Comparison of ENCODE assay signal across 8 mouse cellular contexts in genomic region chr2:84726716-84727115, GRCm38 (mm10). TPM values are rescaled to one million over a fixed set of nuclear protein-coding genes. Genes with fewer than 3 reads are reported as not detected.
DNase-seq lines count a peak whose midpoint lies in the region; ATAC-seq and TF ChIP-seq lines count a peak whose summit lies in the region.

No protein-coding gene starts in this region.

- TF ChIP-seq POLR2A in lung, adult 2 months (IDR thresholded peaks at IDR 0.05; ENCODE audit: borderline replicate concordance, extremely low read depth, low read depth, low read length): no peak

- ATAC-seq in embryonic facial prominence, embryonic 14.5 days (ENCODE audit: low read depth): no peak
- no peak for ATAC-seq in intestine, postnatal 0 days
- peak; percentile 0; the same call in 1 of the 2 replicates for ATAC-seq in neural tube, embryonic 15.5 days (ENCODE audit: low FRiP score)
- no peak for ATAC-seq in frontal cortex, adult (ENCODE audit: low TSS enrichment)
- no peak for ATAC-seq in inflammation-experienced regulatory T-cells, adult 6 months

- peak overlapping the region; percentile 63 for H3K4me2 ChIP-seq in embryonic facial prominence, embryonic 14.5 days (ENCODE audit: low read depth, low read length)
- peak overlapping the region; percentile 83 for H3K4me2 ChIP-seq in intestine, postnatal 0 days (replicated peaks; ENCODE audit: low read depth)
- H3K4me2 ChIP-seq in neural tube, embryonic 15.5 days: peak overlapping the region; percentile 82

- peaks cover 26% of the 10 kb centered on the region for H3K36me3 ChIP-seq in embryonic facial prominence, embryonic 14.5 days (ENCODE audit: control insufficient read depth, insufficient read depth, low read length)
- peaks cover 21% of the 10 kb centered on the region; the same call in 1 of the 2 replicates for H3K36me3 ChIP-seq in intestine, postnatal 0 days (ENCODE audit: control insufficient read depth, insufficient read depth)
- H3K36me3 ChIP-seq in neural tube, embryonic 15.5 days: peaks cover 18% of the 10 kb centered on the region

- H3K4me3 ChIP-seq in lung, adult 2 months (replicated peaks; ENCODE audit: extremely low read depth, low read depth, low read length): peak overlapping the region; percentile 45
- H3K4me3 ChIP-seq in embryonic facial prominence, embryonic 14.5 days (ENCODE audit: low read depth, low read length): peak overlapping the region; percentile 61
- peak overlapping the region; percentile 57 for H3K4me3 ChIP-seq in intestine, postnatal 0 days (ENCODE audit: low read depth, low read length)
- peak overlapping the region; percentile 61 for H3K4me3 ChIP-seq in neural tube, embryonic 15.5 days (replicated peaks)

- WGBS in lung, adult 2 months: 2% methylated on average over 9 of the region's 9 CpGs
- WGBS in embryonic facial prominence, embryonic 14.5 days: 2% methylated on average over 9 of the region's 9 CpGs
- WGBS in intestine, postnatal 0 days: 4% methylated on average over 9 of the region's 9 CpGs
- WGBS in neural tube, embryonic 15.5 days: 4% methylated on average over 9 of the region's 9 CpGs

- H3K27me3 ChIP-seq in embryonic facial prominence, embryonic 14.5 days (replicated peaks; ENCODE audit: control insufficient read depth, insufficient read depth, low read length): no peaks in the 10 kb centered on the region
- H3K27me3 ChIP-seq in intestine, postnatal 0 days (replicated peaks; ENCODE audit: control insufficient read depth, insufficient read depth, low read length): no peaks in the 10 kb centered on the region
- H3K27me3 ChIP-seq in neural tube, embryonic 15.5 days (replicated peaks): no peaks in the 10 kb centered on the region

- no peaks in the 10 kb centered on the region for H3K9me3 ChIP-seq in embryonic facial prominence, embryonic 14.5 days (ENCODE audit: control insufficient read depth, low read length)
- no peaks in the 10 kb centered on the region for H3K9me3 ChIP-seq in intestine, postnatal 0 days (ENCODE audit: control insufficient read depth)
- H3K9me3 ChIP-seq in neural tube, embryonic 15.5 days (replicated peaks): no peaks in the 10 kb centered on the region

- no peak overlapping the region for H3K27ac ChIP-seq in embryonic facial prominence, embryonic 14.5 days (replicated peaks; ENCODE audit: low read depth, low read length)
- no peak overlapping the region for H3K27ac ChIP-seq in intestine, postnatal 0 days (ENCODE audit: low read depth, low read length)
- peak overlapping the region; percentile 64; the same call in 1 of the 2 replicates for H3K27ac ChIP-seq in neural tube, embryonic 15.5 days (replicated peaks)

- TF ChIP-seq CTCF in lung, adult 2 months (IDR thresholded peaks at IDR 0.05; ENCODE audit: insufficient read depth, low read length): no peak
- no peak for TF ChIP-seq CTCF in intestine, postnatal 0 days (IDR thresholded peaks at IDR 0.05; ENCODE audit: low read depth)

- DNase-seq in lung, adult 2 months: no peak
- DNase-seq in lung, postnatal 25 days (ENCODE audit: low spot score): no peak
- no peak for DNase-seq in embryonic facial prominence, embryonic 14.5 days (ENCODE audit: low spot score)
- no peak for DNase-seq in MN1 (ENCODE audit: low spot score)

- H3K4me1 ChIP-seq in lung, adult 2 months (ENCODE audit: control insufficient read depth, insufficient read depth, low read length): 0 out of 2 replicates have a peak, but pooled peaks cover 2% of the 10 kb centered on the region
- H3K4me1 ChIP-seq in embryonic facial prominence, embryonic 14.5 days (ENCODE audit: control insufficient read depth, insufficient read depth, low read length): peaks cover 11% of the 10 kb centered on the region; the same call in 1 of the 2 replicates
- H3K4me1 ChIP-seq in intestine, postnatal 0 days (replicated peaks; ENCODE audit: control insufficient read depth, insufficient read depth, low read length): 0 out of 2 replicates have a peak, but pooled peaks cover 3% of the 10 kb centered on the region
- peaks cover 24% of the 10 kb centered on the region for H3K4me1 ChIP-seq in neural tube, embryonic 15.5 days

- peak overlapping the region; percentile 69 for H3K9ac ChIP-seq in embryonic facial prominence, embryonic 14.5 days (ENCODE audit: low read depth, low read length)
- peak overlapping the region; percentile 57 for H3K9ac ChIP-seq in intestine, postnatal 0 days (ENCODE audit: low read depth, low read length)
- peak overlapping the region; percentile 61 for H3K9ac ChIP-seq in neural tube, embryonic 15.5 days (replicated peaks)

RNA-seq across cellular contexts. Expression of gene Clp1, which starts 0.4 kb away (rescaled TPM):
- polyA plus RNA-seq in lung, adult 2 months (2012; rRNA removed): 6.0 and 10.3 TPM in 2 replicates
- polyA plus RNA-seq in embryonic facial prominence, embryonic 14.5 days (2014; fragmentation: Nextera tagmentation; extraction: Ambion mirVana): 22.6 and 24.2 TPM in 2 replicates
- polyA plus RNA-seq in intestine, postnatal 0 days (2015; fragmentation: Nextera tagmentation; extraction: Ambion mirVana): 18.1 and 21.8 TPM in 2 replicates
- polyA plus RNA-seq in neural tube, embryonic 15.5 days (2015; fragmentation: Nextera tagmentation; extraction: Ambion mirVana): 19.7 and 23.8 TPM in 2 replicates
- polyA plus RNA-seq in inflammation-experienced regulatory T-cells, adult 6 months (2017; shearing (Covaris generic)): 10 to 100 TPM; 41.2 to 48.0 (median 44.5) TPM

RNA-seq across cellular contexts. Expression of gene Ypel4, which starts 7.1 kb away (rescaled TPM):
- polyA plus RNA-seq in lung, adult 2 months (2012; rRNA removed): 1.6 and 2.0 TPM in 2 replicates
- 5.5 and 6.5 TPM in 2 replicates for polyA plus RNA-seq in embryonic facial prominence, embryonic 14.5 days (2014; fragmentation: Nextera tagmentation; extraction: Ambion mirVana)
- 1.8 and 1.9 TPM in 2 replicates for polyA plus RNA-seq in intestine, postnatal 0 days (2015; fragmentation: Nextera tagmentation; extraction: Ambion mirVana)
- polyA plus RNA-seq in neural tube, embryonic 15.5 days (2015; fragmentation: Nextera tagmentation; extraction: Ambion mirVana): 15.0 and 16.2 TPM in 2 replicates
- 1 to 10 TPM; 1.2 to 3.2 (median 2.2) TPM for polyA plus RNA-seq in inflammation-experienced regulatory T-cells, adult 6 months (2017; shearing (Covaris generic))

RNA-seq across cellular contexts. Expression of gene Zdhhc5, which starts 11.7 kb away (rescaled TPM):
- 34.6 and 41.4 TPM in 2 replicates for polyA plus RNA-seq in lung, adult 2 months (2012; rRNA removed)
- polyA plus RNA-seq in embryonic facial prominence, embryonic 14.5 days (2014; fragmentation: Nextera tagmentation; extraction: Ambion mirVana): 31.4 and 31.6 TPM in 2 replicates
- 27.6 and 28.4 TPM in 2 replicates for polyA plus RNA-seq in intestine, postnatal 0 days (2015; fragmentation: Nextera tagmentation; extraction: Ambion mirVana)
- polyA plus RNA-seq in neural tube, embryonic 15.5 days (2015; fragmentation: Nextera tagmentation; extraction: Ambion mirVana): 15.6 and 17.6 TPM in 2 replicates
- polyA plus RNA-seq in inflammation-experienced regulatory T-cells, adult 6 months (2017; shearing (Covaris generic)): 10 to 100 TPM; 12.9 to 14.1 (median 13.3) TPM

RNA-seq across cellular contexts. Expression of gene Gm19426, which starts 16.7 kb away (rescaled TPM):
- 1.8 and 4.1 TPM in 2 replicates for polyA plus RNA-seq in lung, adult 2 months (2012; rRNA removed)
- polyA plus RNA-seq in embryonic facial prominence, embryonic 14.5 days (2014; fragmentation: Nextera tagmentation; extraction: Ambion mirVana): 3.9 and 4.0 TPM in 2 replicates
- polyA plus RNA-seq in intestine, postnatal 0 days (2015; fragmentation: Nextera tagmentation; extraction: Ambion mirVana): 2.2 and 2.5 TPM in 2 replicates
- polyA plus RNA-seq in neural tube, embryonic 15.5 days (2015; fragmentation: Nextera tagmentation; extraction: Ambion mirVana): 5.0 and 5.9 TPM in 2 replicates
- polyA plus RNA-seq in inflammation-experienced regulatory T-cells, adult 6 months (2017; shearing (Covaris generic)): not detected

RNA-seq across cellular contexts. Expression of gene Tmx2, which starts 47.8 kb away (rescaled TPM):
- polyA plus RNA-seq in lung, adult 2 months (2012; rRNA removed): 41.8 and 57.7 TPM in 2 replicates
- 99.0 and 103 TPM in 2 replicates for polyA plus RNA-seq in embryonic facial prominence, embryonic 14.5 days (2014; fragmentation: Nextera tagmentation; extraction: Ambion mirVana)
- polyA plus RNA-seq in intestine, postnatal 0 days (2015; fragmentation: Nextera tagmentation; extraction: Ambion mirVana): 81.7 and 85.0 TPM in 2 replicates
- 298 and 334 TPM in 2 replicates for polyA plus RNA-seq in neural tube, embryonic 15.5 days (2015; fragmentation: Nextera tagmentation; extraction: Ambion mirVana)
- 100 to 1,000 TPM in 2 of 3 experiments, 10 to 100 TPM in 1; 92.6 to 148 (median 130) TPM for polyA plus RNA-seq in inflammation-experienced regulatory T-cells, adult 6 months (2017; shearing (Covaris generic))
